In genomic region chr9:120798901-120799300, GRCm38 (mm10) we compare ENCODE assay signal across 23 mouse cellular contexts.
DNase-seq lines count a peak whose midpoint lies in the region; ATAC-seq and TF ChIP-seq lines count a peak whose summit lies in the region.
"Had no signal": no experiment of that assay in that cellular context is flagged by ENCODE, and none has a peak within 500 bp of the region (broad histone marks: within the 10 kb centered on the region; RNA-seq: fewer than 3 reads in every experiment).

No protein-coding gene starts in this region.

- no peak overlapping the region for H3K27ac ChIP-seq in kidney, embryonic 16.5 days (ENCODE audit: low read length)
- no peak overlapping the region for H3K27ac ChIP-seq in limb, embryonic 14.5 days (replicated peaks; ENCODE audit: low read depth, low read length)
- H3K27ac ChIP-seq: heart, embryonic 15.5 days; limb, embryonic 15.5 days; liver, embryonic 13.5 days; midbrain, embryonic 13.5 days; neural tube, embryonic 15.5 days; stomach, embryonic 15.5 days had no signal

- no peaks in the 10 kb centered on the region for H3K36me3 ChIP-seq in kidney, embryonic 16.5 days (ENCODE audit: insufficient read depth, low read length)
- no peaks in the 10 kb centered on the region for H3K36me3 ChIP-seq in limb, embryonic 14.5 days (ENCODE audit: control insufficient read depth, insufficient read depth, low read length)
- H3K36me3 ChIP-seq: heart, embryonic 15.5 days; limb, embryonic 15.5 days; liver, embryonic 13.5 days; midbrain, embryonic 13.5 days; neural tube, embryonic 15.5 days; stomach, embryonic 15.5 days had no signal

- ATAC-seq in kidney, embryonic 16.5 days (ENCODE audit: low FRiP score, low TSS enrichment) = no peak
- no peak for ATAC-seq in limb, embryonic 14.5 days (ENCODE audit: low FRiP score, low read depth)
- ATAC-seq: hindbrain, embryonic 16.5 days; intestine, postnatal 0 days; lung, postnatal 0 days; midbrain, embryonic 13.5 days; Patski had no signal

- TF ChIP-seq POLR2A in limb, embryonic 14.5 days (IDR thresholded peaks at IDR 0.05; ENCODE audit: borderline replicate concordance, extremely low read depth, insufficient read depth, insufficient read length) = no peak

- peaks cover 4% of the 10 kb centered on the region; the same call in 1 of the 2 replicates for H3K9me3 ChIP-seq in kidney, embryonic 16.5 days (ENCODE audit: low read length)
- no peaks in the 10 kb centered on the region for H3K9me3 ChIP-seq in limb, embryonic 14.5 days (ENCODE audit: control insufficient read depth, low read length)
- H3K9me3 ChIP-seq: heart, embryonic 15.5 days; limb, embryonic 15.5 days; liver, embryonic 13.5 days; midbrain, embryonic 13.5 days; neural tube, embryonic 15.5 days; stomach, embryonic 15.5 days had no signal

- H3K27me3 ChIP-seq in kidney, embryonic 16.5 days (ENCODE audit: insufficient read depth, low read length) = no peaks in the 10 kb centered on the region
- H3K27me3 ChIP-seq in limb, embryonic 14.5 days (ENCODE audit: control insufficient read depth, insufficient read depth, low read length) = no peaks in the 10 kb centered on the region
- H3K27me3 ChIP-seq: limb, embryonic 15.5 days; liver, embryonic 13.5 days; Patski; stomach, embryonic 15.5 days had no signal

- 0 out of 2 replicates have a peak overlapping the region, but pooled peaks have one; percentile 18 for H3K4me2 ChIP-seq in kidney, embryonic 16.5 days (replicated peaks; ENCODE audit: low read depth, low read length)
- H3K4me2 ChIP-seq in limb, embryonic 14.5 days (replicated peaks; ENCODE audit: low read depth, low read length, severe bottlenecking) = 0 out of 2 replicates have a peak overlapping the region, but pooled peaks have one; percentile 11
- H3K4me2 ChIP-seq: heart, embryonic 15.5 days; limb, embryonic 15.5 days; liver, embryonic 13.5 days; midbrain, embryonic 13.5 days; neural tube, embryonic 15.5 days; stomach, embryonic 15.5 days had no signal

- no peak for DNase-seq in kidney, postnatal 4 days
- DNase-seq in limb, embryonic 14.5 days (ENCODE audit: low spot score) = no peak
- DNase-seq in thymus, postnatal 25 days = peak; percentile 35
- DNase-seq in embryo, embryonic 9.5 days (ENCODE audit: extremely low spot score) = no peak
- DNase-seq in left cerebral cortex, postnatal 4 days = no peak
- no peak for DNase-seq in left cerebral cortex, adult 11 months (ENCODE audit: low spot score)
- DNase-seq: adrenal gland, postnatal 25 days; cerebellum, postnatal 14 days; gastrocnemius, postnatal 14 days; kidney, postnatal 36 days; liver, embryonic 13.5 days; lung, adult 18-20 months; retina, postnatal 1 day had no signal

- WGBS in kidney, embryonic 16.5 days = 31% methylated on average over 12 of the region's 12 CpGs
- 20% methylated on average over 12 of the region's 12 CpGs for WGBS in limb, embryonic 14.5 days

- intact Hi-C loops in left cerebral cortex, postnatal 4 days (cut with DNase I) = no loop called here

- no peak overlapping the region for H3K9ac ChIP-seq in kidney, embryonic 16.5 days (replicated peaks; ENCODE audit: low read length)
- H3K9ac ChIP-seq in limb, embryonic 14.5 days (ENCODE audit: low read depth, low read length, severe bottlenecking) = no peak overlapping the region
- H3K9ac ChIP-seq: heart, embryonic 15.5 days; limb, embryonic 15.5 days; liver, embryonic 13.5 days; midbrain, embryonic 13.5 days; neural tube, embryonic 15.5 days; stomach, embryonic 15.5 days had no signal

- H3K4me3 ChIP-seq in kidney, embryonic 16.5 days (ENCODE audit: low read length) = no peak overlapping the region
- H3K4me3 ChIP-seq in limb, embryonic 14.5 days (replicated peaks; ENCODE audit: low read length) = no peak overlapping the region
- H3K4me3 ChIP-seq: heart, embryonic 15.5 days; limb, embryonic 15.5 days; liver, embryonic 13.5 days; midbrain, embryonic 13.5 days; neural tube, embryonic 15.5 days; stomach, embryonic 15.5 days had no signal

- H3K4me1 ChIP-seq in kidney, embryonic 16.5 days (ENCODE audit: insufficient read depth, low read length) = peaks cover 6% of the 10 kb centered on the region; the same call in 1 of the 2 replicates
- peaks cover 7% of the 10 kb centered on the region; the same call in 1 of the 2 replicates for H3K4me1 ChIP-seq in limb, embryonic 14.5 days (ENCODE audit: control insufficient read depth, insufficient read depth, low read length)
- H3K4me1 ChIP-seq: liver, embryonic 13.5 days had no signal
